Mouse (Mus musculus): ENCODE measurements around the gene Actr2. TPM values are rescaled to one million over a fixed set of nuclear protein-coding genes. Genes with fewer than 3 reads are reported as not detected.

Gene Actr2
- polyA plus RNA-seq, 1 experiment from 2014 or later = 228 TPM

GRCm38 (mm10) chr11:20028396-20028795 is 84.3 kb downstream of the Actr2 start:
- WGBS (ENCODE audit: missing documents) = 92% methylated on average over 6 of the region's 6 CpGs
- Histone ChIP-seq H3K27ac (no peak overlapping the region), H3K4me3 (ENCODE audit: inconsistent target) (no peak overlapping the region), H3K79me2 (ENCODE audit: inconsistent target) (no peaks in the 10 kb centered on the region), H3K36me3 (ENCODE audit: inconsistent target) (no peaks in the 10 kb centered on the region)

DNA sequence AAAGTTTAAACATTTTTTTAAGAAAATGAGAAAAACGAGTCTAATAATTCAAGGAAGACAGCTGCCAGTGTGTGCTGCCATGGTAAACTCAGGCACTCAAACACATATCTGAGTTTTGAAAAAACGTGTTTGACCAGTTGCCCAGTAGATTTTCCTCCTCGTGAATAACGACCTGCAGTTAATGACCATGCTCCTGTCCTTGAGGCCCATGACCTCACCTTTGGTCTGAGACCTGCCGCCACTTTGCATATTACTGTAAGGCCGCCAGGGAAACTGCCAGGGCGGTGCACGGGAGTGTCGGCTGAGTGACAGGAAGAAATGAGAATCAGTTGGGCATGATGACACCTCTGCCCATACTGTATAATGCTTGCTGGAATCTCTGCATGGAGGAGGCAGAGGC is 85.0 kb downstream of the Actr2 start:
- Histone ChIP-seq H3K4me3 (ENCODE audit: inconsistent target) (no peak overlapping the region), H3K27ac (no peak overlapping the region), H3K36me3 (ENCODE audit: inconsistent target) (no peaks in the 10 kb centered on the region), H3K79me2 (ENCODE audit: inconsistent target) (no peaks in the 10 kb centered on the region)
- WGBS (ENCODE audit: missing documents) = 90% methylated on average over 9 of the region's 9 CpGs

GRCm38 (mm10) chr11:20025899-20026298 is 86.8 kb downstream of the Actr2 start:
- Histone ChIP-seq H3K36me3 (ENCODE audit: inconsistent target) (no peaks in the 10 kb centered on the region), H3K4me3 (ENCODE audit: inconsistent target) (no peak overlapping the region), H3K27ac (no peak overlapping the region), H3K79me2 (ENCODE audit: inconsistent target) (no peaks in the 10 kb centered on the region)
- 86% methylated on average over 11 of the region's 11 CpGs for WGBS (ENCODE audit: missing documents)

DNA sequence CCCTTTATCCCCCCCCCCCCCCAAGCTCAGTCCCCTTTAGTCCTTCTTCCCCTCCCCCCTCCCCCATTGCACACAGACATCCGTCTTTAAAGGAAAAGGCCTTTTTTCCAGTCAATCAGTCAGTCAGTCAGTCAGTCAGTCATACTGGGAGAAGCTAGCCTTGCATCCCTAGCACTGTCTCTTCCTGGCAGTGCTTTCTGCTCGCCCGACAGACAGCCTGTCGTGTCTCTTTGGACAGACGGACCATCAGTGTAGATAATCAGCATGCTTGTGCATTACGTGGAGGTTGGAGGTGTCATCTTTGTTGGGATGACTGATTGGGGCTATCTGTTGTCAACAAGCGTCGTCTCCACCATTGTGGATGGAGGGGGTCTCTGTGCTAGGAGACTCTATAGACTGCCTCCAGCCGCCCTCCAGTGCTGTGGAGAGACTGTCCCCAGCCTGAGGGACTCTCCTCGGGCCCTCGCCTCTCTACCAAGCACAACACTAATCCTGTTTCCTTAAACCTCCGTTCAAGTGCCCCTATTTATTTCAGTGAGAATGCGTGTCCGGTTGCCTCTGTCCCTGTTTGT is 89.7 kb downstream of the Actr2 start:
- H3K36me3 ChIP-seq (ENCODE audit: inconsistent target) = no peaks in the 10 kb centered on the region
- 97% methylated on average over 14 of the region's 14 CpGs for WGBS (ENCODE audit: missing documents)

GRCm38 (mm10) chr11:20022462-20022861 is 90.3 kb downstream of the Actr2 start:
- Histone ChIP-seq H3K4me3 (ENCODE audit: inconsistent target) (no peak overlapping the region), H3K36me3 (ENCODE audit: inconsistent target) (no peaks in the 10 kb centered on the region), H3K79me2 (ENCODE audit: inconsistent target) (no peaks in the 10 kb centered on the region), H3K27ac (no peak overlapping the region)
- WGBS (ENCODE audit: missing documents) = 84% methylated on average over 2 of the region's 2 CpGs

More for the DNA sequence above, 89.7 kb downstream of the Actr2 start:
- Histone ChIP-seq H3K79me2 (ENCODE audit: inconsistent target) (no peaks in the 10 kb centered on the region), H3K27ac (no peak overlapping the region), H3K4me3 (ENCODE audit: inconsistent target) (no peak overlapping the region)

- no peak overlapping the region for H3K4me3 ChIP-seq (ENCODE audit: inconsistent target)
- H3K79me2 ChIP-seq (ENCODE audit: inconsistent target) = no peaks in the 10 kb centered on the region
- no peaks in the 10 kb centered on the region for H3K36me3 ChIP-seq (ENCODE audit: inconsistent target)
- WGBS (ENCODE audit: missing documents) = 98% methylated on average over 33 of the region's 35 CpGs
- H3K27ac ChIP-seq = no peak overlapping the region
Measured at GRCm38 (mm10) chr11:20020720-20021119, 92.0 kb downstream of the Actr2 start.

- H3K4me3 ChIP-seq (ENCODE audit: inconsistent target) = no peak overlapping the region
- H3K79me2 ChIP-seq (ENCODE audit: inconsistent target) = no peaks in the 10 kb centered on the region
- H3K36me3 ChIP-seq (ENCODE audit: inconsistent target) = no peaks in the 10 kb centered on the region
- WGBS (ENCODE audit: missing documents) = 100% methylated on average over 2 of the region's 2 CpGs
- no peak overlapping the region for H3K27ac ChIP-seq
Measured at GRCm38 (mm10) chr11:20018905-20019304, 93.8 kb downstream of the Actr2 start.

- no peak overlapping the region for H3K4me3 ChIP-seq (ENCODE audit: inconsistent target)
- 95% methylated on average over 13 of the region's 13 CpGs for WGBS (ENCODE audit: missing documents)
- no peaks in the 10 kb centered on the region for H3K79me2 ChIP-seq (ENCODE audit: inconsistent target)
- no peak overlapping the region for H3K27ac ChIP-seq
- H3K36me3 ChIP-seq (ENCODE audit: inconsistent target) = no peaks in the 10 kb centered on the region
Measured at GRCm38 (mm10) chr11:20017937-20018336, 94.8 kb downstream of the Actr2 start.

- 0 out of 2 replicates have a peak, but pooled peaks cover under 1% of the 10 kb centered on the region for H3K36me3 ChIP-seq (ENCODE audit: inconsistent target)
- 89% methylated on average over 3 of the region's 3 CpGs for WGBS (ENCODE audit: missing documents)
- H3K4me3 ChIP-seq (ENCODE audit: inconsistent target) = no peak overlapping the region
Measured at GRCm38 (mm10) chr11:20013366-20013765, 99.3 kb downstream of the Actr2 start.

More at GRCm38 (mm10) chr11:20013366-20013765, 99.3 kb downstream of the Actr2 start:
- no peak overlapping the region for H3K27ac ChIP-seq
- H3K79me2 ChIP-seq (ENCODE audit: inconsistent target) = no peaks in the 10 kb centered on the region

Other genes with a start within 250 kb of the Actr2 start
- gene Spred2, start 188.5 kb downstream of the Actr2 start, polyA plus RNA-seq (2018) = 2.8 to 25.1 TPM (median 4.4 TPM) in 3 replicates
- 216 to 261 TPM (median 249 TPM) in 3 replicates for gene Rab1a, start 88.5 kb upstream of the Actr2 start, polyA plus RNA-seq (2018)
- 4.5 to 17.1 TPM (median 5.5 TPM) in 3 replicates for gene Cep68, start 136.5 kb upstream of the Actr2 start, polyA plus RNA-seq (2018)
- 0.12 to 0.61 TPM (median 0.14 TPM) in 3 replicates for gene Slc1a4, start 219.8 kb upstream of the Actr2 start, polyA plus RNA-seq (2018)

All from macrophage (primary cell).